Mouse (Mus musculus): ENCODE measurements around the gene Ecel1. TPM values are rescaled to one million over a fixed set of nuclear protein-coding genes. Genes with fewer than 3 reads are reported as not detected.

Ecel1 gene
- polyA plus RNA-seq (2012; rRNA removed) = 30.5 and 32.3 TPM in 2 replicates

GRCm38 (mm10) chr1:87156199-87156587 lies at the start of gene Ecel1:
Ecel1 (minus strand) TSS chr1:87156521.

GRCm38 (mm10) chr1:87204465-87204864 lies 48.1 kb upstream of the Ecel1 start, which contains the start of gene Chrng:
Chrng (plus strand) TSS chr1:87204657.

GRCm38 (mm10) chr1:87190429-87190828 lies 34.1 kb upstream of the Ecel1 start, which contains the start of gene Chrnd:
Chrnd (plus strand) TSS chr1:87190607.

GRCm38 (mm10) chr1:87183013-87183412 lies 26.7 kb upstream of the Ecel1 start, which contains the start of gene Prss56:
Prss56 (plus strand) TSS chr1:87183313.

GRCm38 (mm10) chr1:87124673-87125072 lies 31.6 kb downstream of the Ecel1 start, which contains the start of gene Akp3:
Akp3 (plus strand) TSS chr1:87124973.

GRCm38 (mm10) chr1:87101411-87101810 lies 54.9 kb downstream of the Ecel1 start, which contains the start of gene Alpi:
Alpi (minus strand) TSS chr1:87101606.

Other genes starting within 250 kb of the Ecel1 start
- gene Alppl2, start 66.6 kb downstream of the Ecel1 start, polyA plus RNA-seq (2012; rRNA removed) = not detected in 2 replicates
- 0.03 TPM in 1 of 2 replicates, not detected in the other for gene Alpi, start 54.9 kb downstream of the Ecel1 start, polyA plus RNA-seq (2012; rRNA removed)
- gene Akp3, start 31.5 kb downstream of the Ecel1 start, polyA plus RNA-seq (2012; rRNA removed) = not detected in 2 replicates
- gene Prss56, start 26.8 kb upstream of the Ecel1 start, polyA plus RNA-seq (2012; rRNA removed) = 1.2 and 1.9 TPM in 2 replicates
- 0.66 TPM in 1 of 2 replicates, not detected in the other for gene Chrnd, start 34.1 kb upstream of the Ecel1 start, polyA plus RNA-seq (2012; rRNA removed)
- gene Chrng, start 48.1 kb upstream of the Ecel1 start, polyA plus RNA-seq (2012; rRNA removed) = 0.03 and 2.0 TPM in 2 replicates
- 61.3 and 66.4 TPM in 2 replicates for gene Eif4e2, start 57.4 kb upstream of the Ecel1 start, polyA plus RNA-seq (2012; rRNA removed)
- gene Efhd1, start 107.8 kb upstream of the Ecel1 start, polyA plus RNA-seq (2012; rRNA removed) = 1.1 and 2.2 TPM in 2 replicates
- gene Gigyf2, start 170.5 kb upstream of the Ecel1 start, polyA plus RNA-seq (2012; rRNA removed) = 59.9 TPM in 2 replicates
- 2.6 and 3.7 TPM in 2 replicates for gene Kcnj13, start 238.2 kb upstream of the Ecel1 start, polyA plus RNA-seq (2012; rRNA removed)